Mouse (Mus musculus) lung, postnatal 0 days (tissue): ENCODE measurements around the gene Cct6b.

Experiments
- CTCF ChIP-seq: IDR thresholded peaks from 2 replicates; pipeline ENCODE4 v1.5.1; 2016; ENCODE audit warnings: antibody characterized with exemption, mild to moderate bottlenecking
- EP300 ChIP-seq: IDR thresholded peaks from 2 replicates; pipeline ENCODE4 v1.6.1; 2016; ENCODE audit warnings: antibody characterized with exemption, mild to moderate bottlenecking, control low read depth

GRCm38 (mm10) chr11:82739006-82739405, 25.1 kb downstream of the Cct6b start:
- TF ChIP-seq CTCF, result no peak
- no peak for TF ChIP-seq EP300
